Mouse (Mus musculus) R1 (cell line): ENCODE data around the gene Rab11fip4.
A peak's percentile ranks its signal among the peaks of the same experiment; 100 is the strongest.

ENCODE experiments used
- DNase-seq: peaks from one replicate; pipeline ENCODE4 v3.0.0-alpha.2; 2018; ENCODE audit warnings: low read depth, low spot score

The Rab11fip4 gene

GRCm38 (mm10) chr11:79614880-79615279, 23.9 kb downstream of the Rab11fip4 start:
- DNase-seq: no peak

DNA sequence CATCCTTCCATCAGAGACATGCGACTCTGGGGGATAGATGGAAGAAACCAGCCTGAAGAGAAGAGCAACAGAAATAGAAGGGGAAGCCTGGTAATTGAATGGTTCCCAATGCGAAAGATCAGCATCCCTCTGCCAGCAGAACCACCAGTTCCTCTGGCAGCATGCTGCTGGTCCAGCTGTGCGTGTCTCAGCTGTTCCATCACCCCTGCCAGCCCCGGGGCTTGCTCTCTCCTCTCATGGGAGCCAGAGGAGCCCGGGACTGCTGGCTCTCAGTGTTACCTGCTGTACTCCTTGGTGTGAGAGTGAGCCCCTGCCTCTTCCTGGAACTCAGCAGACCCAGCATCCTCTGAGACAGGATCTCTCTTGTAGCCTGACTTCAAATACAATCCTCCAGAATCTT, 24.9 kb downstream of the Rab11fip4 start:
- no peak for DNase-seq

- no peak for DNase-seq
Measured at GRCm38 (mm10) chr11:79617991-79618390, 27.0 kb downstream of the Rab11fip4 start.

DNA sequence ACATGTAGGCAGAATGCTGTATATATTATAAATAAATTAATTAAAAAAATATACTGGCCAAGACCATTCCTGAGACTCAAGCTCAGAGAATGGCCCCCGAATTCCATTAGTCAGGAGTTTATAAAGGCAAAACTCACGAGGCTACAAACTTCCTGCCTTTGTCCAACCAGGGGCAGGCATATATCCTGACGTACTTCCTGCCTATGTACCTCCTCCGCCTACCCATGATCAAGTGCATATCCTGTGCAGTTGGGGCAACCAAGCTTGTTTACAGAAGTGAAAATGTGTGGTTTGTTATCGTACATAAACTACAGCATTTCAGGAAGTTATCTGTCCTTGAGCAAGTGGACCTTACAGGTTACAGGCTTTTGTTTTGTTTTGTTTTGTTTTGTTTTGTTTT, 32.0 kb downstream of the Rab11fip4 start:
- peak; percentile 65 for DNase-seq

GRCm38 (mm10) chr11:79624801-79625302, 33.8 kb downstream of the Rab11fip4 start:
- DNase-seq: peak; percentile 68

DNA sequence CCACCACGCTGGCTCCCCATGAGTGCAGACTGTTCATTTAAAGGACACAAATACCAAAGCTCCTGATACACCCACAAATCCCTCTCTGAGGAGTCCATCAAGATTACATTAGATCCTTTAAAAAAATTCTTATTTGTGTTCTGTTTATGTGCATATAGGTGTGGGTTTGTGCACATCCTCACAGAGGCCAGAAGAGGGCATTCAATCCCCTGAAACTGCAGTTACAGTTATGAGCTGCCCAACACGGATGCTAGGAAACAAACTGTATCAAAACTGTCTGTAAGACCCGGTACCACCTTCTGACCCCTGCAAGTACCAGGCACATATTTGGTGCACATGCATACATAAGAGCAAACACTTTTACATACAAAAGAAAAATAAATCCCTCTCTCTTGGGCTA, 37.7 kb downstream of the Rab11fip4 start:
- peak; percentile 54 for DNase-seq

GRCm38 (mm10) chr11:79629752-79630374, 38.9 kb downstream of the Rab11fip4 start:
- DNase-seq: no peak

DNA sequence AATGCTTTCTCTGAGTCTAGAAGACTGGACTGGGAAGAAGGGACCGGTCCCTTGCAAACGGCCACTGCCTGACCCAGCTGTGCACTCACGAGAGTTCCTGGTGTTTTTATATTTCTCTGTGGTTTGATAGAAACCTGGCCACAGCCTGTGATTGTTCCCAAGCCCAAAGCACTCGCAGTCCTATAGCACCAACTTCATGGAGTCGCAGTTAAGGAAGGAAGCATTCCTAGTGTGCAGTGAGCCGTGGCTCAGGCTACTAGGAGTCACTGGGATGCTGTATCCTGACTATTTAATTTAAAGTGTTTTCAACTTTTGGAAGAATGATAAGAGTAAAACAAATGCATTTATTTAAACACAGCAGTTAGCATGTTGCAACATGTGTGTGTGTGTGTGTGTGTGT, 39.5 kb downstream of the Rab11fip4 start:
- no peak for DNase-seq

DNA sequence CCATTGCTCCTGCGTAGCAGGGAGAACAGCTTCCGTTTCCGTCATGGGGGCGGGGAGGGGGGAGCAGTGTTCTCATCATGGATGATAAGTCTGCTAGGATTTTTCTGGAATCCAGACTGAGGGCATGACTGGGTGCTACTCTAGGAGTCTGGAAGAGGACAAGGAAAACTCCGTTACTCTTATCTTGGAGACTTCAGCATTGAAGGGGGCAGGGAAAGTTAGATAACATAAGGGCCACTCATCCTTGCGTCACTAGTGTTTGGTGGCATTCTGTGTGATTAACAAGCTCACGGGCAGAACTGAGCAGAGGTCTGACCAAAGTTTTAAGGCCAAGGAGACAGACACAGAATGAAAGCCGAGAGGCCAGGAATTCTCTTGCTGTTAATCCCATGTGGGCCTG, 42.4 kb downstream of the Rab11fip4 start:
- DNase-seq: no peak

DNA sequence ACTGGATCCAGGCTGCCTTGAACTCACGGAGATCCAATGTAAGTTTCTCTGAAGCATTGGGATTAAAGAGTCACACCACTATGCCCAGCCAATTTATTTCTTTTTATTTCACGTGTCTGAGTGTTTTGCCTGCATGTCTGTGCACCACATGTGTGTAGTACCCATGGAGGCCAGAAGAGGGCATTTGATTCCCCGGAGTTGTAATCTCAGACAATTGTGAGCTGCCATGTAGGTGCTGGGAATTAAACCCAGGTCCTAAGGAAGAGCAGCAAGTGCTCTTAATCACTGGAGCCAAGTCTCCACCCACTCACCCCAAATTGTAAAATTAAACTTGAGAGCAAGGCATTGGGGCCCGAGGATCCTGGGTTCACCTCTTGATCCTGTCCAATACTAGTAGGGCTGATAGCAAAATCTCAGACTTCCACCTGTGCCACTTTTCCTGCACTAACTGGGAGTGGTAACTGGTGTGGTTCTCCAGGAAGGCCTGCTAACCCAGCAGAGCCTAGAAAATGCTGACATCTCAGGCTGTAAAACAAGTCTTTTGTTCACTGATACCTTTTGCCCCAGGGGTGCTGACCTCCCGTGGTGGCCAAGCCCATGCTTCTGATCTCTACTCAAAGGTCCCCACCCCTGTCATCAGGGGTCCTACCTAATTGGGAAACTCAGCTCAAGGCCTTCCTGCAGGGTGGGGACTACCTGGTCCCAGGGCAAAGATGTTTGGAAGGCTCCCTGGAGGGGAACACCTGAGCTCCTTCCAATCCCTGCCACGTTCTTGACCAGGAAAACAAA, 44.8 kb downstream of the Rab11fip4 start:
- peak; percentile 93 for DNase-seq

- DNase-seq: peak; percentile 83
Measured at GRCm38 (mm10) chr11:79636481-79636880, 45.5 kb downstream of the Rab11fip4 start.

- no peak for DNase-seq
Measured at GRCm38 (mm10) chr11:79638691-79639090, 47.7 kb downstream of the Rab11fip4 start.

DNA sequence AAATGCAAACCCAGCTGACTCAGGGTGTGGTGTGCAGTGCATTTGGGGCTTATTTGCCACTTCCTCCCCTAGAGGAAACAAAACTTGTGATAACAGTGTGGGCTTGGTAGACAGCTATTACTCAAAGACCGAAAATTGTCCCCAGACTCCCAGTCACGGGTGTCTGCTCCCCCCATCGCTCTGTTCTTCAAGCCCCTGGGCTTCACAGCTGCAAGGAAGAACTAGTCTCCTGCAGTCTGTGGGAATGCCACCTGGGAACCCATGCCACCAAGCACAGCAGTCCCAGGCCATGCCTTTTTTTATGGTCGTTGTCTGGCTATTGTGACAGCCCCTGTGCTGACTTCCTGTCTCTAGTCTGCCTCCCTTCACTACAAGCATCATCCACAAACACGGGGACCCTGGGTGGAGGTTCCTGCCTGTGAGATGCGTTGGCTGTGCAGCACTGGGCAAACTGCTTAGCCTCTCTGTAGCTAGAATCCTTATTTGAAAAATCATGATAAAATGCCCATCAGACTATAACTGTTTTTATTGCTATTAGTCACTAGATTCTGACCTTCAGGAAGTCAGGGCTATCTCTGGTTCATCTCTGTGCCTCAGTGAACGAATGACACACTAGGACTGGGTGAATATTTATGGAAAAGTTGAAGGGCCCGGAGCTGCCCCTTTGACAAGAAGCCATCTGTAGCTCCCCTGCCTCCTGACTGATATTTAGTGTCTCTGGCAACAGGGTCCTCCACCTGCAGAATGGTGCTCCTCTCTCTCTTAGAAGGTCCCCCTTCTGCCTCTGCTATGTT, 50.1 kb downstream of the Rab11fip4 start:
- no peak for DNase-seq

- DNase-seq: no peak
Measured at GRCm38 (mm10) chr11:79643730-79644129, 52.7 kb downstream of the Rab11fip4 start.

DNA sequence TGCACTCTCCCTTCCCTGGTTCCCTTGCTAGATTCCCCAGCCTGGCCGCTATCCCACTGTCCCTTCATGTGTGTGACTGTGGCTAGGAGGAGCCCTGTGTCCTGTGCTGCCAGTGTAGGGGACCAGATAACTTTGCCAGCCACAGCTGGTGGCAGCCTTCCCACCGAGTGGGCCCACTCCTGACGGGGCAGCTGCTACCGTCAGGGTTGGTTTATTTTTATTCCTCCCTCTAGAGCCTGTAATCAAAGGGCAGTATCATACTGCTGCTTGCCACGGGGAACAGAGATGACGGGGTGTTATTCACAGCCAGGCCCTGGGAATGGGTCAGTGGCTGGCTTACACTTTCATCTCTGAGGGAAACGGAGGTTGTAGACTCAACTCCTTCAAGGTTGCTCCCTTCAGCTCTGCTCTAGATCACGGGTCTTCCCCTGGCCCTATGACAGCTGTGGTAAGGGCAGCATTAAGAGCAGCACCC, 53.7 kb downstream of the Rab11fip4 start:
- DNase-seq: no peak

DNA sequence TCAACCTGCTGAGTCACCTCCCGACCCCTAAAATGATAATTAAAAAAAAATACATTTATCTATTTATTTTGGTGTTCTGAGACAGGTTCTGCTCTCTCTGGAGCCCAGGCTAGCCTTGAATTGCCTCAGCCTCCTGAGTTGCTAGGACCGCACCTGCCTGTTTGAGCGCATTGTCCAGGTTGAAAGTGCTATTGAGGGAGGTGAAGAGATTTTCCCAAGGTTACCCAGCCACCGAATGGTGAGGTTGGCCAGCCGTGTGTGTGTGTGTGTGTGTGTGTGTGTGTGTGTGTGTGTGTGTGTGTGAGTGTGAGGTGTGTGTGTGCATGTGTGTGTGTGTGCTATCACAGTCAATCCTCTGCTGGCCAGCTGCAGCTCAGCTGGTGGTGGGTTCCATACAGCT, 55.0 kb downstream of the Rab11fip4 start:
- DNase-seq: peak; percentile 54

DNA sequence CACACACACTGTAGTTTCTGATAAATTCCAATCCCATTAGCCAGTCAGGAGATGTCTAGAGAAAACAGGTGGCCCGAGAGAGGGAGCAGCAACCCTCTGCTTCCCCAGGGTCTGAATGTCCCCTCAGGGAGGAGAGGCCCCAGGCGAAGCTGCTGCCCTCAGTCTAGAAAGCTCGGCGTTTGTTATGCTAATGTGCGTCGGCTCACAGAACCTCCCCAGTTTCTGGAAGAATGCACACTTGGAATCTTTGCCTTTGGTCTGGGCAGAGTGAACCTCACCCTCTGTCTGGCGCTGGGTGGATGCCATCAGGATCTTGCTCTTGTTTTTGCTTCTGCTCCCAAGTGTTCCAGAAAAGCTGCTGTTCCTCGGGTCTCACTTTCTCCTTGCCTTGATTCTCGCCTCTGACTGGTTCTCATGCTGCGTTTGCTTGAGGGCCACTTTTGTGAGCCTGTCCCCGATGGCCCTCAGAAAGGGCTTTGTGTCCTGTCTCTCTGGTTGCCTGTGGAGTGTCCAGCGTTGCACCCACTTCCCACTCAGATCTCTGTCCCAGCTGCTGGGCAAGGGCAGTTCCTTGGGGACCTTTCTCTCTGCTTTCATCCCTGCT, 55.6 kb downstream of the Rab11fip4 start:
- DNase-seq: peak; percentile 94

DNA sequence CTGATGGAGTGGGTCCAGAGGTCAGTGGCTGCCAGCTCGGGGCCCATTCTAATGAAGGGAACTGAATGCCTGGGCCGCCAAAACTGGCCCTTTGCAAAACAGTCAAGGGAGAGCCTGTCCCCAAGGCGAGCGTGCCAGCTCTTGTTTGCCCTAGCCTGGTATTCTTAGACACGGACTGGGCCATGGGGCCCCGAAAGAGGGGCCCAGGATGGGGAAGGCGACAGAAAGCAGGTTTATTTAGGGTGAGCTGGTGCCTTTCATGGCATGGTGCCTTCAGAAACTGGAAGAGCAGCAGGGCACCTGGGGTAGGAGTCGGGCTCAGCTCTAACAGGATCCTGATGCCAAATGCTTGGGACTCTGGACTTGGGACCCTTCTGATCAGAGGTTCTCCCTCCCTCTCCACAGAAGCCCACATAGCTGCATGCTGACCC, 56.1 kb downstream of the Rab11fip4 start:
- no peak for DNase-seq

- no peak for DNase-seq
Measured at GRCm38 (mm10) chr11:79650359-79650835, 59.4 kb downstream of the Rab11fip4 start.

- DNase-seq: no peak
Measured at GRCm38 (mm10) chr11:79652257-79652656, 61.2 kb downstream of the Rab11fip4 start.

DNA sequence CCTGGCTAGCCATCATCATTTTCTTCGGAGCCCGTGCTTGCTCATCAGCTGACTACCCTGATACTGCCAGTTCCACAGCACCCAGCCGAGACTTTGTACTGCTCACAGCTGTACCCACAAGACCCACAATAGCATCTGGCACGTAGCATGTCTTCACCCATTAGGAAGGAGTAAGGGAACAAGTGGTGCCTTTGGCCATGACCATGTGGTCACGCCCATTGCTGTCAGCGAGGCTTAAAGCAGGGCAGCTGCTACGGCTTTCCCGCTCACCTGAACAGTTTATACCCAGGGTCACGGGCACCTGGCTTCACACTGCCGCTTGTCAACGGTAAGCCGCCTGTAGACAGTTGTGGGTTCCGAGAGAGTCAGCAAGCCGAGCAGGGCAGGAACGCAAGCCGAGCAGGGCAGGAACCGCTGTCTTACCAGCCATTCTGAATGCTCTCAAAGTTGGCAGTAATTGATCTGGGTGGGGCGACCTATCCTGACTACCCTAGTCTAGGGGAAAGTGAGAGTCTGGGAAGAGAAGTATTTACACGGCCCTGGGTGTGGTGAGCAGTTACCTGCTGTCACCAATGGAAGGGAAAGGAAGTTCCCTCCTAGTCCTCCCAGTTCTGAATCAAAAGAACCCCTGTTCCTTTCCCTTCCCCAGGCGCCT, 62.0 kb downstream of the Rab11fip4 start:
- DNase-seq: peak; percentile 49
